Mouse (Mus musculus) limb, embryonic 13.5 days (tissue): Measurements from ENCODE around the gene Tbc1d7. TPM values are rescaled to one million over a fixed set of nuclear protein-coding genes. Genes with fewer than 3 reads are reported as not detected.
A peak's percentile ranks its signal among the peaks of the same experiment; 100 is the strongest.

Experiments
- ATAC-seq: fragments of 200-750 bp; cut with Nextera tagmentation; 2 replicates; pipeline ENCODE4 v1.8.0; 2017; ENCODE audit warnings: low read depth, moderate number of reproducible peaks, moderate TSS enrichment; ENCODE audit not compliant: low FRiP score
- H3K27ac ChIP-seq: fragments of 300-500 bp; sonication (generic); 2 replicates; pipeline ENCODE4 v1.5.1; 2015; ENCODE audit warnings: inconsistent platforms, mild to moderate bottlenecking, moderate library complexity
- H3K27me3 ChIP-seq: fragments of 300-500 bp; sonication (generic); 2 replicates; pipeline ENCODE4 v1.6.1; 2015; ENCODE audit warnings: mild to moderate bottlenecking, inconsistent platforms
- H3K36me3 ChIP-seq: fragments of 300-500 bp; sonication (generic); 2 replicates; pipeline ENCODE4 v1.6.1; 2015; ENCODE audit warnings: inconsistent platforms, mild to moderate bottlenecking, moderate library complexity
- H3K4me1 ChIP-seq: fragments of 300-500 bp; sonication (generic); 2 replicates; pipeline ENCODE4 v1.6.1; 2015; ENCODE audit warnings: inconsistent platforms
- H3K4me2 ChIP-seq: fragments of 300-500 bp; sonication (generic); replicated peaks from 2 replicates; pipeline ENCODE4 v1.6.1; 2015; ENCODE audit warnings: inconsistent platforms, mild to moderate bottlenecking, moderate library complexity
- H3K4me3 ChIP-seq: fragments of 300-500 bp; sonication (generic); 2 replicates; pipeline ENCODE4 v1.5.1; 2015; ENCODE audit warnings: moderate library complexity, mild to moderate bottlenecking, inconsistent platforms
- H3K9ac ChIP-seq: fragments of 300-500 bp; sonication (generic); 2 replicates; pipeline ENCODE4 v1.6.1; 2015; ENCODE audit warnings: mild to moderate bottlenecking, inconsistent platforms
- H3K9me3 ChIP-seq: fragments of 300-500 bp; sonication (generic); 2 replicates; pipeline ENCODE4 v1.6.1; 2016; ENCODE audit warnings: inconsistent platforms
- WGBS: fragments of 180-500 bp; shearing (Covaris S2); methylation state at CpG from one replicate; pipeline ENCODE4 v1.1.7; 2015; 5-methylcytosine and 5-hydroxymethylcytosine counted together
- polyA plus RNA-seq: library from polyadenylated mRNA; unstranded; fragments of >200 nt; fragmentation: Nextera tagmentation; extraction: Ambion mirVana; gene quantifications from 2 replicates; pipeline ENCODE4 v1.2.1, GENCODE M21; 2015

The Tbc1d7 gene
- polyA plus RNA-seq, 1 experiment from 2014 or later = 59.0 TPM

GRCm38 (mm10) chr13:43193266-43193665 lies 22.0 kb upstream of the Tbc1d7 start:
- Histone ChIP-seq H3K4me2 (no peak overlapping the region), H3K9ac (no peak overlapping the region), H3K27me3 (no peaks in the 10 kb centered on the region), H3K27ac (no peak overlapping the region), H3K36me3 (no peaks in the 10 kb centered on the region), H3K4me3 (no peak overlapping the region), H3K4me1 (peaks cover 10% of the 10 kb centered on the region), H3K9me3 (no peaks in the 10 kb centered on the region)
- no peak for ATAC-seq
- WGBS = 52% methylated on average over 7 of the region's 7 CpGs

DNA sequence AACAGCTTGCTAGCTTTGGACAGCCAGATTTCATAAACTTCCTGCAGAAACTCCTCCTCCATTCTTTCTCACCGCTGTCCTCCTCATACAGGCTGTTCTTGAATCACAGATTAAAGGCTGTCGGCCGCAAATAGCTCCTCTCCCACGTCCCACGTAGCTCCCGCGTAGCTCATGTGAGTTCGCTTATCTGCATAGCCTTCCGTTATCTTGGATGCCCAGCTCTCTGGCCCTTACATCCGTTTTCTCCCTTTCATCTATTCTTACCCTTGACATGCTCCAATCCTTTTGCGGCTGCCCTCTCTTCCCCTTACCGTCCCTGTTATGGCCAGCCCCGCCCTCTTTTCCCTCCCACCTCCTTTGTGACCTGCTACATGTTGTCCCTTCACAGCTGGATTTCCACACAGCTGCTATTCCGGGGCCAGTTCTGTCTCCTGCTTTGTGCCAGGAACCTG lies 20.5 kb upstream of the Tbc1d7 start:
- no peak for ATAC-seq
- Histone ChIP-seq H3K27ac (no peak overlapping the region), H3K9me3 (no peaks in the 10 kb centered on the region), H3K4me2 (peak overlapping the region; percentile 49), H3K36me3 (no peaks in the 10 kb centered on the region), H3K9ac (no peak overlapping the region), H3K4me1 (peaks cover 10% of the 10 kb centered on the region), H3K27me3 (no peaks in the 10 kb centered on the region), H3K4me3 (peak overlapping the region; percentile 15; the same call in 1 of the 2 replicates)
- WGBS = 11% methylated on average over 14 of the region's 14 CpGs

GRCm38 (mm10) chr13:43191290-43191689 lies 20.0 kb upstream of the Tbc1d7 start:
- Histone ChIP-seq H3K27ac (no peak overlapping the region), H3K4me3 (no peak overlapping the region), H3K27me3 (no peaks in the 10 kb centered on the region), H3K4me2 (no peak overlapping the region; the same call in 1 of the 2 replicates), H3K9ac (no peak overlapping the region), H3K36me3 (no peaks in the 10 kb centered on the region), H3K9me3 (no peaks in the 10 kb centered on the region), H3K4me1 (peaks cover 10% of the 10 kb centered on the region)
- 39% methylated on average over 1 of the region's 2 CpGs for WGBS
- ATAC-seq = no peak

- WGBS = 93% methylated on average over 4 of the region's 4 CpGs
- Histone ChIP-seq H3K4me2 (no peak overlapping the region), H3K4me3 (no peak overlapping the region), H3K36me3 (no peaks in the 10 kb centered on the region), H3K27ac (no peak overlapping the region), H3K9ac (no peak overlapping the region), H3K27me3 (no peaks in the 10 kb centered on the region), H3K9me3 (no peaks in the 10 kb centered on the region), H3K4me1 (peaks cover 15% of the 10 kb centered on the region)
- ATAC-seq = no peak
These were observed 16.4 kb upstream of the Tbc1d7 start for GRCm38 (mm10) chr13:43187736-43188135.

DNA sequence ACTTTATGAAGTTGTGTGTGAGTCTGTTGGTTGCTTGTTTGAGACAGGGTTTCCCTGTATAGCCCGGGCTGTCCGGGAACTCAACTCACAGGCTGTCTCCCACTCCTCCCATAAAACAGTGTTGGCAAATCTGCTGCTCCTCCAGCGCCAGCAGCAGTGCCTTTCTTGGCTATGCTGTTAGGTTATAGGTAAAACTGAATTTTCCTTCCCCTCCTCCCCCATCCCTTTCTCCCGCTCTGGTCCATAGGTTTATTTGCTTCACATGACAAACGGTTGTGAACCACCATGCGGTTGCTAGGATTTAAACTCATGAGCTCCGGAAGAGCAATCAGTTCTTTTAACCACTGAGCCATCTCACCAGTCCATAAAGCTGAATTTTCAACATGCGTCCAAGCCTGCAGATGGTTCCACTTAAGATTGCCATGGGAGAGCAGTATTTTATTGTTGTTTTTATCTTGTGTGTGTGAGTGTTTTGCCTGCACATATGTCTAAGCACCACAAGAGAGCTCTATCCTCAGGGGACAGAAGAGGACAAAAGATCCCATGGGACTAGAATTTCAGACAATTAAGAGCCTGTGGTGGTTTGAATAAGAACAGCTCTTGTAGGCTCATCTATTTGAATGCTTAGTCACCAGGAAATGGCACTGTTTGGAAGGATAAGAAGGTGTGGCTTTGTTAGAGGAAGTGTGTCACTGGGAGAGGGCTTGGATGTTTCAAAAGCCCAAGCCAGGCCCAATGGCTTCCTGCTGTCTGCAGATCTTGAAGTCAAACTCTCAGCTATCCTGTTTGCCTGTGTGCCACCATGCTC lies 12.2 kb upstream of the Tbc1d7 start:
- ATAC-seq = peak; percentile 90
- Histone ChIP-seq H3K4me3 (peak overlapping the region; percentile 41), H3K27me3 (peaks cover 3% of the 10 kb centered on the region; the same call in 1 of the 2 replicates), H3K4me1 (peaks cover 12% of the 10 kb centered on the region), H3K36me3 (no peaks in the 10 kb centered on the region), H3K4me2 (peak overlapping the region; percentile 58), H3K9me3 (no peaks in the 10 kb centered on the region), H3K9ac (0 out of 2 replicates have a peak overlapping the region, but pooled peaks have one; percentile 40), H3K27ac (peak overlapping the region; percentile 56; the same call in 1 of the 2 replicates)
- 18% methylated on average over 8 of the region's 8 CpGs for WGBS

DNA sequence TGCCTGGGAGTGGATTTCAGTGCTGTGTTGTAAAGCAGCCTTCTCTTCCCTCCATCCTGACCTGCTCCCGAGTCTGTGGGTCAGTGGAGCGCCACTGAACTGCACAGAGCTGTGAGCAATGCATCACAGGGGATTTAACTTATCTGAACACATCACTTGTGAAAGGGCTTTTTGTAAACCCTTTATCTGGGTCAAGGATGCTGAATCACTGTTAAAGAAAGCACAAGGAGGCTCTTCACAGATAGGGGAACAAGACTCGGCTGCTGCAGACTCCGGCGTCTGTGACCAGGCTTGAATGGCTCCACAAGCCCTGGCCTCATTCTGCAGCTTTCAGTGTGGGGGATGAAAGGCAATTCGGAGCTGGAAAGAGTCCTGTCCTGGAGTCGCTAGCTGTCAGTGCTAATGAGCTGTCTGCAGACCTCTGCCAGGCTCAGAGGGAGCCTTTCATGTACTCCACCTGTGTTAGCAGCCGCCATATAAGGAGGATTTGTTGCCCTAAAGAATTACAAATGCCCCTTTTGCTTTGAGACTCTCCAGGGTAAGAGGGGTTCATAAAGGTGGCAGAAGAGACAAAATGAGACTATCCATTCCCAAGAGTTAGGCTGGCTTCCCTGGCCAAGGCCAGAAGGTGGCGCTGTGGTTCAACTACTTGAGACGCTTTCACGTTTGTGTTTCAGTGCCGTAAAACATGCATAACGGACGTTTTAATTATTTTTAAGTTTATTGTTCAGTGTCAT lies 11.3 kb upstream of the Tbc1d7 start:
- Histone ChIP-seq H3K4me1 (peaks cover 12% of the 10 kb centered on the region), H3K9me3 (no peaks in the 10 kb centered on the region), H3K4me3 (peak overlapping the region; percentile 41), H3K36me3 (no peaks in the 10 kb centered on the region), H3K4me2 (peak overlapping the region; percentile 58), H3K27ac (peak overlapping the region; percentile 56; the same call in 1 of the 2 replicates), H3K27me3 (peaks cover 3% of the 10 kb centered on the region; the same call in 1 of the 2 replicates), H3K9ac (peak overlapping the region; percentile 40; the same call in 1 of the 2 replicates)
- peak; percentile 71 for ATAC-seq
- WGBS = 9% methylated on average over 14 of the region's 14 CpGs

DNA sequence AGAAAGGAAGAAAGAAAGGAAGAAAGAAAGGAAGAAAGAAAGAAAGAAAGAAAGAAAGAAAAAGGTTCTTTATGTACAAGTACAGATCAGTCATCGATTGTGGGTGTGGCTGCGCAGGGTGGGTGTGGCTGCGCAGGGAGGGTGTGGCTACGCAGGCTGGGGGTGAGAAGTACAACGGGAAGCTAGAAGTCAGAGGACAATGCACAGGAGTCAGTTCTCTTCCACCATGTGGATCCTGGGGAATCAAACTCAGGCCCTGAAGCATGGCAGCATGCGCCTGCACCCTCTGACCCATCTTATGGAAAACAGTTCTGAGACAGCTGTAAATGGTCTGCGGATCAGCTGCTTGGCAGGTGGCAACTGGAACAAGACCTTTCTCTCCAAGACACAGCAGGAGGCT lies 9.8 kb upstream of the Tbc1d7 start:
- no peak for ATAC-seq
- WGBS = 55% methylated on average over 7 of the region's 7 CpGs
- Histone ChIP-seq H3K9me3 (no peaks in the 10 kb centered on the region), H3K4me3 (no peak overlapping the region), H3K27me3 (peaks cover 3% of the 10 kb centered on the region; the same call in 1 of the 2 replicates), H3K4me1 (peaks cover 12% of the 10 kb centered on the region), H3K36me3 (no peaks in the 10 kb centered on the region), H3K9ac (no peak overlapping the region), H3K27ac (no peak overlapping the region), H3K4me2 (no peak overlapping the region)

DNA sequence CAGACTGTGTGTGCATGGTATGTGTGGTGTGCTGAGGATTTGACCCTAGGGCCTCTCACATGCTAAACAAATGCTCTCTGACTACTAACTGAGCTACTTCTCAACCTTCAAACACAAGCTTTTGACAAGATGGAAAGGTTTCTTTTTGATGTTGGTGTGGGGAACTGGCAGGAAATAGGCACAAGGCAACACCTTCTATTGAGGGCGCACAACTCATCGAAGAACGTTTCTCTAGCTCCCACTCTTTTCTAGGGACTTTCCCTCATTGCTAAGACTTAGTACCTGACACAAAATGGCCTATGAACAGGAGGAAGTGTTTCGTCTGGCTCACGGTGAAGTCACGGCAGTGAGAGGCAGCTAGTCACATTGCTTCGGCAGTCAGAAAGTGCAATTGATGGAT lies 6.0 kb upstream of the Tbc1d7 start:
- no peak overlapping the region for H3K27ac ChIP-seq
- no peak overlapping the region for H3K9ac ChIP-seq
- H3K4me1 ChIP-seq = peaks cover 3% of the 10 kb centered on the region
- WGBS = 83% methylated on average over 7 of the region's 7 CpGs
- peaks cover 3% of the 10 kb centered on the region; the same call in 1 of the 2 replicates for H3K27me3 ChIP-seq
- H3K4me2 ChIP-seq = no peak overlapping the region
- no peaks in the 10 kb centered on the region for H3K9me3 ChIP-seq
- no peak for ATAC-seq
- no peaks in the 10 kb centered on the region for H3K36me3 ChIP-seq
- no peak overlapping the region for H3K4me3 ChIP-seq

GRCm38 (mm10) chr13:43176676-43177075 lies 5.4 kb upstream of the Tbc1d7 start:
- ATAC-seq = no peak
- Histone ChIP-seq H3K4me2 (no peak overlapping the region), H3K4me3 (no peak overlapping the region), H3K4me1 (peaks cover 6% of the 10 kb centered on the region), H3K36me3 (no peaks in the 10 kb centered on the region), H3K27me3 (no peaks in the 10 kb centered on the region), H3K9ac (no peak overlapping the region), H3K27ac (no peak overlapping the region), H3K9me3 (no peaks in the 10 kb centered on the region)
- WGBS = 95% methylated on average over 3 of the region's 3 CpGs

GRCm38 (mm10) chr13:43173262-43173661 lies 2.0 kb upstream of the Tbc1d7 start:
- Histone ChIP-seq H3K4me3 (no peak overlapping the region), H3K4me2 (no peak overlapping the region)
- WGBS = 18% methylated on average over 9 of the region's 9 CpGs

GRCm38 (mm10) chr13:43172036-43172713 lies 874 bp upstream of the Tbc1d7 start:
- WGBS = 35% methylated on average over 14 of the region's 14 CpGs
- Histone ChIP-seq H3K36me3 (peaks cover 16% of the 10 kb centered on the region; the same call in 1 of the 2 replicates), H3K27me3 (no peaks in the 10 kb centered on the region), H3K27ac (no peak overlapping the region), H3K4me2 (peak overlapping the region; percentile 71), H3K9ac (peak overlapping the region; percentile 75), H3K4me3 (peak overlapping the region; percentile 73), H3K4me1 (peaks cover 6% of the 10 kb centered on the region), H3K9me3 (no peaks in the 10 kb centered on the region)
- ATAC-seq = no peak

More at GRCm38 (mm10) chr13:43173262-43173661, 2.0 kb upstream of the Tbc1d7 start:
- Histone ChIP-seq H3K9ac (no peak overlapping the region), H3K27me3 (no peaks in the 10 kb centered on the region), H3K27ac (no peak overlapping the region), H3K36me3 (peaks cover 7% of the 10 kb centered on the region; the same call in 1 of the 2 replicates), H3K9me3 (no peaks in the 10 kb centered on the region), H3K4me1 (peaks cover 6% of the 10 kb centered on the region)
- no peak; the same call in 1 of the 2 replicates for ATAC-seq
